Mouse (Mus musculus): Measurements from ENCODE around the gene Tex261. TPM values are rescaled to one million over a fixed set of nuclear protein-coding genes. Genes with fewer than 3 reads are reported as not detected.
"Not testable (repeated sequence)": the region's sequence is repeated elsewhere in the genome, so short reads cannot be mapped to it uniquely, and the experiment has no call there.

The Tex261 gene
- 100 to 1,000 TPM; 135 to 214 TPM for total RNA-seq (2021)
- long read RNA-seq, experiment 1, transcript Tex261-201 (6 exons, 2,984 nt): major isoform, 280 of 347 reads
- long read RNA-seq, experiment 1, partial matches to known transcripts: 12 of 347 reads
- long read RNA-seq, experiment 1, other reads (novel, unspliced or antisense): 55 of 347 reads
- long read RNA-seq, experiment 2, transcript Tex261-201 (6 exons, 2,984 nt): major isoform, 115 of 139 reads
- long read RNA-seq, experiment 2, partial matches to known transcripts: 5 of 139 reads
- long read RNA-seq, experiment 2, other reads (novel, unspliced or antisense): 19 of 139 reads

DNA sequence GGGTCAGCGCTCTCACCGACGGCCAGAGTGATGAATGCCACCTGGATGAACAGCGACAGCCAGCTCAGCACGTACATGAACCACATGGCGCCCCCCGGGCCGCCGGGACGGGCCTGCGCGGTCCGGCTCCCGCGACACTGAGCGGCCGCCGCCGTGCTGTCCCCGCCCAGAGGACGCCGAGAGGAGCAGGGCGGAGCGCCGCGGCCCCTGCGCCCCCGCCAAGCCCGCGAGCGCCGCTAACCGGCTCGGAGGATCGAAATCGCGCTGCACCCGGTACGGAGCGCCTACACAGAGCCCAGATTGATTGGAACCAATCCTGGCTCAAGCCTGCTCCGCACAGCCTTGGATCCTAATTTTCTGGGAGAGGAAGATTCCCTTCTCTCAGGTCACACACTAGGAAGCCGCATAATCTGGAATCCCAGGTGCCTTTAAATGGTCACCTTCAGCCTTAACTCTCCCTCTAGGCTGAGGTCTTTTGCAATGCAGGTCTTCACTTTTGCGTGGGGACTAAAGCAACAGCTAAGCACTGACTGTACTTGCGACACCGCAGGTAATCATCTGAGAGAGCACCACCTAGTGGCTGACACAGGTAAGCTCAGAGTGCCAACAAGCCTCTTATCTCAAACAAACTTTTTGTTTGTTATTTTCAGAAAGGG, at the start of gene Tex261:
Gene Tex261 (minus strand): TSS at position 176 of the 656 bp plus-strand sequence.
- DNase-seq: peak; percentile 95 to 97

DNA sequence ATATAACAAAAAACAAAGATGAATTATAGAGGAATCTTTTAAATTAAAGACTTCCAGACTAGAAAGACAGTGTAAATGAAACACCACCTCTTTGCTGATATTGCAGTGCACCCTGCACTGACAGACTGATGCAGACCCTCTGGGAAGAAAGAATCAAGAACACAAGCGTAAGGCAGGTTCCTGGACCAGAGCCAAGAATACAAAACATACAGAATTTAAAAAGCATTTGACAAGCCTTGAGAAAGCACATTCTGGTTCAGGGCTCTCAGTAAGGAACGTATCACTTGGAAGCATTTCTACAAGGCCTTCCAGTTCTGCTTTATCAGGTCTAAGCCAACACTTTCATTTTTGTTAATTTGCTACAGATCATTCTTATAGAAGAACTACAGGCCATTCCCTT, 46.2 kb upstream of the Tex261 start:
- no peak for DNase-seq

DNA sequence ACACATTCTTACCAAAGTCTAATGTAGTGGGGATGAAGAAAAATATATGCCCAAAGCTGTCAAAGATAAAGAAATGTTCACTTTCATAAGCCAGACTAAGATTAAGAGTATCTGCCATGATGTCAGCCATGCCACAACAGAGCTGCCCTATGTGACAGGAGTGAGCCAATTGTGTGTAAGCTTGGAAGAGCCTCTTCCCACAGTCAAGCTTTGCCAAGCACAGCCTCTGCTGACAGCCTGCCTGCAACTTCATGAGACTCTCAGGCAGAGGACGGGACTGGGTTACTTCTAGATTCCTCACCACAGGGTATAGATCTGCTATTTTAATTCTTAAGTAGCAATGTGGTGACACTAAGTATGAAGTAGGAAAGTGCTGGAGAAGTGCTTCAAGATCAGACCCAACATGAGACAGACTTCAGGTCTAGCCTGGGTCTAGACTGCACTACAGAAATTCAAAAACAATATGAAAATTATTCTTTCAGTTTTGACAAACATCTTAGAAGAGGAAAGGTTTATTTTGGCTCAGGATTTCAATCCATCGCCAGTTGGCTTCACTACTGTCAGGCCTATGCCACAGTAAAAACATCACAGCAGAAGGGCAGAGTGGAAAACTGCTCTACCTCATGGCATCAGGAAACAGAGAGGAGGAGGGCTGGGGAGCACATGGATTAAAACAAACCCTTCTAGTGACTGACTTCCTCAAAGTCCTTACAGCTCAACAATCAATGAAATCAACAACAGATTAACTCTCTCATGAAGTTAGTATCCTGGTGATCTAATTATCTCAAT, 45.3 kb upstream of the Tex261 start:
- no peak for DNase-seq

DNA sequence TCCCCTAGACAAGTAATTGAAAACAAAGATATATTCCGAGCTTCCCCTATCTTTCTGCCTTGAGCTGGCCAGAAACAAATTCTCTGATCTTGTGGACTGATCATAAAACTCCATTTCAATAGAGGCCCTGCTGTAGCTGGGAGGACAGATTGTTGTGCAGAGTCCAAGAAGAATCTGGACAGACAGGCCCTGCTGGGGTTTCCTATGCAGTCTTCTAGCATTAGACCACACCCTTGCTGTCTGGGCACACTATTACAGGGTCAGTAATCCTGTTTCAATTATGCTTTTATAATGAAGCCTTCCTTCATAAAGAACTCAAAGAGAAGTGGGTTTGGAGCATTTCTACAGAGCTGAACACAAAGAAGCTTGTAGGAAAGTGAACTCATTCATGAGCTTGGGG, 43.4 kb upstream of the Tex261 start:
- no peak for DNase-seq

DNA sequence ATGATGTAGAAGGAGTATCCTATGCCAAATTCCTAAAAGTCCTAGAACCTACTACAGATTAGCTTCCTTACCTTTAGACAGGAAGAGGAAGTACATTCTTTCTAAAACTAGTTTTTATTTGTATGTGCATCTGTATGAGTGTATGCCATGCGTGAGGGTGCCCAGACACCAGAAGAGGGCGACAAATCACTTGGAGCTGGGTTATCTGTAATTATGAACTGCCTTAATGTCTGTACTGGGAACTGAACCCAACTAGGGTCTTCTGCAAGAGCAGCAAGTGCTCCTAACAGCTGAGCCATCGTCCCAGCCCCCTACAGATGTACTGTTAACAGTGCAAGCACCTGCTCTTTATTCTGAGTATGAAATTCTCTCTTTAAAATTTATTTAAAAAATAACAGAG, 40.2 kb upstream of the Tex261 start:
- DNase-seq: no peak

DNA sequence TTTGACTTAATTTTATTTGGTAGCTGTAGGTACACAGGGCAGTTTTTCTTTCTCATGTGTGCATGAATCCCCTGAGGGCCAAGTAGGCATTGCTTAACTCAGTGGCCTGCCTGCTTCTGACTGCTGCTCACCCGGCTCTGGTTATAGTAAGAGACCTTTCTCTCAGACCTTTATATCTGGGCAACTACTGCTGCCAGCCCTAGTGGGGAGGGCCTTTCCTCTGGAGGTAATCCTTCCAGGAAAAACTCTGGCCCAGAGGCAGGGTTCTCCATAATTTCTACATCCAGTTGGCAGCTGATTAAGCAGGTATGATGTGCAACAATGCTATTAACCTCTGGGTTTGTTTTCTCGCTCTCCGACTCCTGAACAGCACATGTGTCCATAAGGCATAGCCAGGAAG, 27.2 kb upstream of the Tex261 start:
- peak in 1 of 2 experiments; percentile 16 for DNase-seq

DNA sequence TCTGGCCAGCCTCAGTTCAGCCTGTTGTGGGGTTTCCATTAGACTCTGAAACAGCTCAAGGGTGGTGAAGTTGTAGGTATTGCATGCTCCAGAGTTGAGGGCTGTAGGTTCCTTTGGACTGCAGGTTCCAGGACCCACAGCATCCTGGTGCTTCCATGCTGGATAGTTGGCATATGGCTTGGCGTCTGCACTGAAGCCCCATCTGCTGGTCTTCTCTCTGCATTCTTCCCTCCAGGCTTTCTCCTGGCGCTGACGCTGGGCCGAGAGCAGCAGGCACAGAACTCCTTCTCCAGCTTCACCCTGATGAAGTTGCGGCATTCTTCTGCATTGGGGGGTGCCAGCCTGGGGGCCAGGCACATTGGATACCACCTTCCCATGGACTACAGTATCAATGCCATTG, 26.4 kb upstream of the Tex261 start:
- no peak for DNase-seq

DNA sequence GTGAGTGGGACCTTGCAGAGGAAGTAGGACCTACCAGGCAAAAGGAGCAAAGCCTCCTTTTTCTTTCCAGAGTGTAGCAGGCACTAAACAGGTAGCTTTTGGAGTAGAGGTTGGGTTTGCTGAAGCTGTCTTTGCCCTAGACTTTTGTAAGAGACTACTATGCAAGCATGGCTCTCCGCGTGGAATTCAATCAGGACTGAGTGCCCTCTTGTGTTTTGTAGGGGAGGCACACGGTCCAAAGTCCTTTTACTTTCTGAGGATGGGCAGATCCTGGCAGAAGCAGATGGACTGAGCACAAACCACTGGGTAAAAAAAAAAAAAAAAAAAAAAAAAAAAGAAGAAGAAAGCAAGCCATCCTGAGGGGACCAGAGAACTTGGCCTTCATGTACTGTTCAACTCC, 21.1 kb upstream of the Tex261 start:
- DNase-seq: no peak

DNA sequence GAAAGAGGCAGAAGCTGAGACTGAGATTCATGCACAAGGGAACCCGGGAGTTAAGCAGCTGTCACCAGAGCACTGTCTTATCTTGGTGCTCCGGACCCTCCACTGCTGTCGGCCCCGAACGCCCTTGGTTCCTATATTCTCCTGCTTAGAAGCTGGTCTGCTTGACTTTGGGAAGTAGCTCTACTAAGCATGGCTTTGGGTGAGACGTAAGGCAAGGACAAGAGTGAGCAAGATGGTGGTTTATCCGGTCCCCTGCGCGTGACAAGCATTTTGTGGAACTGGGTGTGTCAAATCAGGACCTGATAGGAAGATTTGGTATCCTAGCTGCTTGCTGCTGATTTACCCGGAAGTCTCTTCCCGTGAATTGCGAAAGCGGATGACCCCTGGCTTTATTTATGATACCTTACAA, 19.9 kb upstream of the Tex261 start:
- DNase-seq: peak; percentile 38 to 43

DNA sequence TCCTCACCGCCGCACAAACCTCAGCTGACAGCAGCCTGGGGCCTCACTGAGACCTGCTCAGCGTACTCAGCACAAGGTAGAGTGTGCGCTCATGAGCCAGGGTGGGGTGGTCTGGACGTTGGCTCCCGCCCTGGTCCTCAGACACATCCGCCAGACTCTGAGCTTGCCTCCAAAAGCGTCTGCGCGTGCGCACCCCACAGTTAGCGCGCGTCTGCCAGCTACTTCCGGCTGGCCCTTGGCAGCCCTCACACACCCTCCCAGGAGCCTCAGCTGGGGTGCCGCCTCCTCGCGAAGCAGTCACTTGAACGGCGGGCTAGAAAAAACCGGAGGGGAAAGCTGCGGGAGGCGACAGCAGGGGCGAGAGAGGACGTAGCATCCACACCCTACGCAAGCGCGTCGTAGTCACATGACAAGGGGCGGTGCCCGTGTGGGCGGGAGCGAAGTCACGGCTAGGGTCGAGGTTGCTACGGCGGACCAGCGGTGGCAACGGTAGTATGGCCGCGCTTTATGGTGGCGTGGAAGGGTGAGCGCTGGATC, 19.2 kb upstream of the Tex261 start, which contains the start of gene Nagk:
Gene Nagk (plus strand): TSS at position 223 of the 537 bp plus-strand sequence.
- DNase-seq: peak; percentile 95 to 96

DNA sequence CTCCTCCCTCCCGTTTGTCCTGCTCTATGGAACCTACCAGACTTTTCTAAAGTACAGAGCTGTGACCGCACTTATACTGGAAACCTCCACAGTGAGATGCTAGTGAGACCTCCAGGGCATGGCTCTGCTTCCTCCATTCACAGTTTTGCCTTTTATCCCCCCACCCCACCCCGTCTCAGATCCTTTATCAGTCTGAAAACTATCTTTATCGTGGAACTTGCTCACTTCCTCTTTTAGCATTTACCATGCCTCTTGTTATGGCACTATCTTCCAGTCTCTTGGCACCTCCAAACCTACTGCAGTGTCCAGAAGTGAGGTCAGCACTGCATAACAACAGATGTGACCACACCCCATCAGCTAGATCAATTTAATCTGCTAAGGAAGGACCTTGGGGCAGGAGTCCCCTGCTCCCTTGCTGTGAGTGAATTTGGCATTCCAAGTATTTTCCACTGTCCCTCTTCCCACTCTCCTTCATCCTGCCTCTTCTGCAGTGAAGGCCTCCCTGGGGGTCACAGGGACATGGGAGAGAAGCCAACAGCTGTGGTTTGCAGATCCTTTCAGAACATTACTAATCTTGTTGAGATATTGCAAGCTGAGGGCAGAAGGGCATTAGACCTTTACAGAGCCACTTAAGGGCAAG, 15.8 kb upstream of the Tex261 start:
- DNase-seq: peak in 1 of 2 experiments; percentile 54

DNA sequence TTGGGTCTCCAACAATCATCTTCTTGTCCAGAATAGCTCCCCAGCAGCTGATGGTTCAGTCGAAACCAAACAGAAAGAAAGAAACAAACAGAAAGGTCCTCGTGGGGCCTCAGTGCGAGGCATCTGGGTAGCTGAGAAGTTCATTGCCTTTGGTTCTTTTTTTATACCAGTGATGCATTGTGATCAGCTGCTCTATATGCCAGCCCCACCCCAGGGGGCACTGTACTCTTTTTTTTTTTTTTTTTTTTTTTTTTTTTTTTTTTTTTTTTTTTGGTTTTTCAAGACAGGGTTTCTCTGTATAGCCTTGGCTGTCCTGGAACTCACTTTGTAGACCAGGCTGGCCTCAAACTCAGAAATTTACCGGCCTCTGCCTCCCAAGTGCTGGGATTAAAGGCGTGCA, 14.9 kb upstream of the Tex261 start:
- not testable (repeated sequence) for DNase-seq

DNA sequence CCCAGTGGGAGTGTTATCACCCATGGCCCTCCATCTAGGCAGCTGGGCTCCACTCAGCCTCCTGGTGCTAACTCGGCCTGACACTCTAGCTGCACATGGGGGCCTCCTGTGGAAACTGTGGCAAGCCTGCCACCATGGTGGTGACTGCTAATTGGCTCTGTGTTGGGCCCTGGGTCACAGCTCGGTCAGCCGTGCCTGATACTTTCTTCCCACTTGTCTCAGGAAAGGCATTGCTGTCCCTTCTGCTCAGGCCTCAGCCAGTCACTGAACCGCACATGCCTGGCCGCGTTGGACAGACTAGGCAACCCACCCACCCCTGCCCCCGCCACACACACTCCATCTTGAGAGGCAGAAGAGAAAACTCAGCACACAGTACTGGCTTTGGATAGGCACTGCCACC, 12.9 kb upstream of the Tex261 start:
- DNase-seq: no peak

DNA sequence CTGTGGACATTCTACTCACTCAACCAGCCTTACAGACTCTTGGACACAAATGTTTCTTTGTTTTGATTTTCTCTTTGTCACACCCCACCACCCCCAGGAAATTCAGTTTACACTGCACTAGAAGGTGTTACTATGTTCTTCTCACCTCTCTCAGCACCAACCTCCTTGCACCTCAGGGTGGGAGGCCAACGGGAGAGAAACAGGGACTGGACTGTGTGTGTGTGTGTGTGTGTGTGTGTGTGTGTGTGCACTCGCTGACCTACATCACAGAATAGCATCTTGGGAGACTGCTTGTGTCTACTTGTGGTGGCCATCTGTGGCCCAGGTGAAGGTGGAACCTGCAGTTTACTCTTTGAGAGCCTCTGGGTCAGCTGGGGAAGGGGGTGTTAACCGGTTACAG, 10.8 kb upstream of the Tex261 start:
- no peak for DNase-seq

DNA sequence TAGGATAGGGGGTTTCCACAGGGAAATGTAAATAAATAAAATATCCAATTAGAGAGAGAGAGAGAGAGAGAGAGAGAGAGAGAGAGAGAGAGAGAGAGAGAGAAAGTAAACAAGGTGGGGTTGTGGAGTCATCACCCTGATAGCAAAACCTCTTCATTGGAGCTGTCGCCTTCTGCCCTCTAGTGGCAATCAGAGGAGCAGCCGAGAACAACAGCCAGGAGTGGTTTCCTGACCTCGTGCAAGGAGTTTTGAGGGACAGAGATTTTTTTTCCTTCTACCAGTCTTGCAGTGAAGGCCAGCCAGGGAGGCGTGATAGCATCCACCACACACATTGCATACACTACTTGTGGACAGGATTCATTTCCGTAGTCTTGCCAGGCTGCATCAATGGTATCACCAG, 3.4 kb upstream of the Tex261 start:
- DNase-seq: peak; percentile 69 to 76

DNA sequence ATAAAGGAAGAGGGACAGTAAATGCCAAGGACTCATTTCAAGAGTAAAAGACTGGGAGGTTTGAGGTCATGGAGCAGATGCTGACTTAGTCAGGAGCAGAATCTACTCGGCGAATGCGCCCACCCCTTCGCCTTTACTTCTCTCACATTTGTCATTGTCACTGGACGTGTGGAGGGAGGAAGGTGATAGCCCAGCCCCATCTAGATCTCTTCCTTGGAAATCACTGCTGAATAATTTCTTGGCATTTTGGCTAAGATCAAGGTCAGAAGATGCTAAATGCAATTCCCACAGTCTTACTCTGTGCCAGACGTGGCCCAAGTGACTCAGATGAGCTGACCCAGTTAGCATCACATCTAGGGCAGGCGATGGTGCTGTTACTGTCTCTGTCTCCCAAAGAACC, 2.7 kb upstream of the Tex261 start:
- peak; percentile 61 to 73 for DNase-seq

DNA sequence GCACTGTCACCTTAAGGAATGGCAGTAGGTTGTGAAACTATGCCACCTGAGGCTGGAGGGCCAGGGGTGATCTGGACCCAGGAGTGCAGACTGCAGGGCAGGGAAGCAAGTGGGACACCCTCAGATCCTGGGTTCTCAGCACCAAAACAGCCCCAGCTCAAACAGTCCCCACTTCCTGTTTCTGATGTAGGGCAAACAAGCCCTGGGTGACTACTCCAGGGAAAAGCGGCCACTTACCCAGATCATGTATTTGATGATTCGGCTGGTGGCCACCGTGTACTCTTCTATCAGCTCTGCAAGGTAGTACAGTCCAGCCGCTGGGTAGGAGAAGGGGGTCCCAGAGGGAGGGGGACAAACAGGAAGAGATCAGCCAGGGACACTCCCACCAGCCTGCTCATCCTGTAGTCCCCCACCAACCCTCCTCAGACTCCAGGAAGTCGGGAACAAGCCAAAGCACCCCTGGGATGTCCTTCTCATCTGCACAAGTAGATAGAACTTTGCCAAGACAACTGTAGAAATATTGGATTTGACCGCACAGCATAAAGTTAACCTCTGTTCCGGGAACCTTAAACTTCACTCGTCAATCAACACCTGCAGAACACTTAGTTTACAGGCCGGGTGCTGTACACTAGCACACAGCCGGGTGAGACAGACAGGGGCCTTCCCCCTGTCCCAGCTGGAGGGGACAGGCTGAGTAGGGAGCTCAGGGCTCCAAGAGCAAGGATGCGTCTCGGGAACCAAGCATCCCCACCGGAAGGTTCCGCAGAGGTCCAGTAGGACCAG, 641 bp downstream of the Tex261 start:
- no peak for DNase-seq

DNA sequence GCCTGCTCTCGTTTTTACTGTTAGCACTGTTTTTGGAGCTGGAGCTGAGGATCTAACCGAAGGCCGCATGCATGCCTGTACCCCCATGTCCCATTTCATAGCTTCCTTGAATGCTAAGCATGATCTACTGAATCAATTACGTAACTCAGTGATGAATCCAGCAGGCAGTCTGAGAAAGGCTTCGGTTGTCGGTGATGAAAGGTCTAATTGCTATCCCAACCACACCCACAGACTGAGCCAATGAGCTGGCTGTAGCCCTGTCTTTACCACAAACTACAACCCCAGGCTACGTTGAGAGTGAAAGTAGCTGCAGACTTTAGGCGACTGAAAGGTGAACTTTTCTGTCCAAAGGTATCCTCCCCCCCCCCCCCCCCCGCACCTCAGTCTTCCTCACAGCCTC, 1.5 kb downstream of the Tex261 start:
- DNase-seq: no peak

DNA sequence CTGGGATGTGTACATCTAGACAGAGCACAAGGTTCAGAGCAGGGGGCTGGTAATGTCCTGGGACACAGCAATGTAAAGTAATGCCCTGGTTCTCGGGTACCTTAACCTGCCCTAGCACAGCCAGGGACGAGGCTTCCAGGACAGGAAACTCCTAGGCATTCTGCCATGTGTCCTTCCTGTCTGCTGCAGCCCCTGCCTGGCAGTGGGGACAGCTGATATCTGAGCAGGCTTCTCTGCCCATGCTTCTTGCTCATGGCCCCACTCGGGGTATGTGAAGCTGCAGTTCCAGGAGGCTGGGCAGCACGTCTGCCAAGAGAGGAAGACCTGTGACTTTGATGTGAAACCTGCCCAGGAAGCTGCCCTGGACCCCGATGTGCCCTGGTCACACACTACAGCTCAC, 7.1 kb downstream of the Tex261 start:
- no peak for DNase-seq

DNA sequence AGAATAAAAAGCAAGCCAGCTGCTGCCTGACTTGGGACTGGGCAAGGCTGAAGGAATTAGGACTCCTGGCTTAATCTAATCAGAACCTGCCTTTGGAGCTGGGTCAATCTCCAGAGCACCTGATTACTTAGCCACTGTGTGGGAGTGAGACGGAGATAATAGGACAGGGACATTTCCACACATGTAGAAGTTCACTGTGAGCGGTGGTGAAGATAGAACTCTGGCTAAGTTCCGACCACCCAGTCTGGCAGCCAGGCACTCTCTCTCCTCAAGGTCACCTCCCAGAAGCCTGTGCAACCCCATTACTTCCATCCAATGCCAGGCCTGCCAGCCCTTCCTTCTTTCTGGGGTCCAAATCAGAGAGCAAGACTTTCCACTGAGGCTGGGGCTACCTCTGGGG, 8.6 kb downstream of the Tex261 start:
- DNase-seq: no peak

DNA sequence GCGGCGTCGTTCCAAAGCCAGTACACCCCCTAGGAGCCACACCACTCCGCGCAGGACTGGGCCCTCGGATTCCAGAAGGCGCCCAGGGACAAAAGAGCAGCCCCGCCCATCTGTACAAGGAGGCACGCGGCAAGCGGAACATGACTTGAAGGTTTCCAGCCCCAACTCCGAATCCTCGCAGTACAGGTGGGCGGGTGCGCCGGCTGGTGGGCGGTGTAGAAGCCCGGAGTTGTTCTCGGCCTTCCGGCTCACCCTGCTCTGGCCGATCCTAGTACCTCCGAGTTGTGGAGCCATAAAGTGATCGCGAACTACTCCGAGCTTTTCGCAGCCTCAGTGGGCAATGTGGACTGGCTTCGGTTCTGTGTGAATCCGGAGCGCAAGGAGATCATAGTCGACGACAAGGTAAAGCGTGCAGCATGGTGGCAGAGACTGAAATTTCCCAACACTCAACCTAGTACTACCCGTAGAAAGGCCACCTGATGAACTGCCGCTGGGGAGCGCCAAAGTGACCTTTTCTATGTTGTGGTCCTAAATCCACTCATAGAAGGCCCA, 12.7 kb downstream of the Tex261 start:
- DNase-seq: peak; percentile 54 to 64

Measured in adrenal gland, postnatal 36 days (tissue).